Mouse (Mus musculus) liver, embryonic 14.5 days (tissue): ENCODE measurements around the gene Ift27.

Experiments used
- CTCF ChIP-seq: IDR thresholded peaks from 2 replicates; pipeline ENCODE4 v1.5.1; 2016; ENCODE audit warnings: antibody characterized with exemption, low read depth, control low read depth
- EP300 ChIP-seq: IDR thresholded peaks from 2 replicates; pipeline ENCODE4 v1.6.1; 2016; ENCODE audit warnings: antibody characterized with exemption, low read depth

DNA sequence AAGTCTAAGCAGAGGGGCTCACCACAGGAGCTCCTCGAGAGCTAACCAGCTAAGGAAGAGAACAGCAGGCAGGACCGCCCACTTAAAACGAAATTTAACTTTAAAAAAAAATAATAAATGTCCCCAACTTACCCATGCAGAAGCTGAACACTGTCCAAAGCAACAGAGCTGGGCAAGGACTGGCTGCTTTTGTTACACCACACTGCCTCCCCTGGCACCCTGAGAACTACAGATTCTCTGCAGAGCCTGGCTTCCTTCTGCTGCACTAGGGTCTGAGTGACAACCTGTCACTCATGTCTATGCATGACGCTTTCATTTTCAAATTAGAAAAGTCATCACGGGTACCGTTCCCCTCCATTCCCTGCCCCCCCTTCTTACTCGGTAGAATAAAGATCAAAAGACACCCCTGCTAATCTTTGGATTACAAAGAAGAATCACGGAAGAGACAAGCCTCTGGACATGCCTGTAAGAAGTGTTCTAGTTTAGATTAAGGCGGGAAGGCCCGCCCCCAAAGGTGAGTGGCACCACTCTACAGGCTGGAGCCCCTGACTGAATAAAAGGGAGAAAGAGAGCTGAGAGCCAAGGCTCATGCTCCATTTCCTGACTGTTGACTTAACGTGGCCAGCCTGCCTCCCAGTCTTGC lies 1.5 kb downstream of the Ift27 start:
- TF ChIP-seq CTCF = no peak
- no peak for TF ChIP-seq EP300
